Mouse (Mus musculus) embryo, embryonic 10 days (tissue): Measurements from ENCODE around the gene Map2k4.

Experiments used
- DNase-seq: peaks from one replicate; pipeline ENCODE4 v3.0.0-alpha.2; 2015; ENCODE audit warnings: low spot score

Gene Map2k4

DNA sequence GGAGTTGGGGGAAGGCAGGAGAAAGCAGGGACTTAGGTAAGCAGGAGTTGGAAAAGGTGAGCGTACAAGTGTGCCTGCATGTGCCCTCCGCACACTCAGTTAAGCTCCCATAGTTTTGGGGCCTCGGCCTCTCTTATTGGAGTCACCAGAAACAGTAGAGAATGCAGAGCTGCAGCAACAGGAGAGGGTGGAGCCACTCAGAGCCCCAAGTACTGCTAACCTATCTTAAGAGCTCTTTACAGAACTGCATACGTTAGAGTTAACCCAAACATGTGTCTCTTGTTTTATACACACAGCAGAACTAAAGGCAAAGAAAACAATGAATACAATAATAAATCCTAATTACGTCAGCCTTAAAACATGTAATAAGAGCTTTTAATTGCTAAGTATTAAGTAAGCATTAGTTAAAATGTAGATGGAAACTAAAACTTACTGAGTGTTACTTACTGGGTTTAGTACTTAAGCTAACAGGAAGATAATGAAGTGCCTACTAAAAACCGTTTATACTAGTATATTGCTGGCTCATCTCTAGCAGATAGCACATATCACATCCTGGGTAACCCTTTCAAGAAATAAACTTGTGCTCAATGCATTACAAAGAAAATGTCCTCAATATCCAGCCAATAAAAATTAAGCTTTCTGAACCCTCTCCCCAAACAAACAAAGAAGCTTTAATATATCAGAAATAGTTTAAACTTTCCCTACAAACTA is 14.0 kb downstream of the Map2k4 start:
- no peak for DNase-seq

- DNase-seq, result no peak
Measured at GRCm38 (mm10) chr11:65773535-65773934, 14.6 kb downstream of the Map2k4 start.

DNA sequence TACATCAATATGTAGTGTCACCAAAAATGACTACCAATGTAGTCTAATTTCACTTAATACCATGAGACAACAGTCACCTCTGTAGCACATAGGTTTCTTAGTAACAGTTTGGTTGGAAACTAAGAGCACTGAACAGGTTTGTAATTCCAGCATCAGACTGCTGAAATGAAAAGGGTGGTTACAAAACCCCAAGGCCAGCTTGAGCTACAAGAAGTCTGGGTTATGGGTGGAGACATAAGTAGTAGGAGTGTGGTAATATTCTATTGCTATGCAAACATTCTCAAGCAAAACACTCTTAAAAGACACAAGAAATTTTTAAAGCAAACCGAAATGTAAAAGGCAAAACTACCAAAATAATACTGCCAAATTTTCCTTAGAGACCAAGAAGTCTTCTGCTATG is 16.6 kb downstream of the Map2k4 start:
- DNase-seq, result no peak

DNA sequence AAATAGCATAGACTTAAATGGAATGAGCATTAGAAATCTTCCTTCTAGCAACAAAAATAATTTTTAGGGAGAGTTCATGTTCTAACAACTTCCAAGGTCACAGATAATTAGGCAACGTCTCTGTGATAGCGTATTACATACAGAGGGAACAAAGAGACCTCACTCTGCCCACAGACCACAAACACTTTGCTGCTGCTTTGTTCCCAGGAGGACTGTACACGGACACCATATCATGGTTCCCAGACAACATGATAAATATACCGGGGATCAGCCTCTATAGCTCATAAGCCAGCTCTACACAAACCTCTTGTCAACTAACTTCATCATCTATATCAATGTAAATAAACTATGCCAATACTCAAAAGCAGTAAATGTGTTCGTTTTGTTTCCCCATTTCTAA is 18.1 kb downstream of the Map2k4 start:
- DNase-seq, result no peak

DNA sequence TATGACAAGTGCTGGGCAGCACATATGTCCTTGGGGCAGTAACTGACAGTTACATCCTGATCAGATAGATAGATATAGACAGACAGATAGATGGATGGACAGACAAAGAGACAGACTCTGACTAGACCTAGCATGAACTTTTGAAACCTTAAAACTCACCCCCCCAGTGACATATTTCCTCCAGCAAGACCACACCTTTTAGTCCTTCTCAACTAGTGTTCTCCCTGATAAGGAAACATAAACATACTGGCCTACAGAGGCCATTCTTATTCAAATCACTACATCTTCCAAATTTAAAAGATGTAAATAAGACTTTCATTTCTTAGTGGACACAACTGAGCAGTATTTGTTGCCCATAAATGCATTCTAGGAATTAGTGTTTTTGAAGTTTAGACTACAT is 19.7 kb downstream of the Map2k4 start:
- DNase-seq, result no peak

DNA sequence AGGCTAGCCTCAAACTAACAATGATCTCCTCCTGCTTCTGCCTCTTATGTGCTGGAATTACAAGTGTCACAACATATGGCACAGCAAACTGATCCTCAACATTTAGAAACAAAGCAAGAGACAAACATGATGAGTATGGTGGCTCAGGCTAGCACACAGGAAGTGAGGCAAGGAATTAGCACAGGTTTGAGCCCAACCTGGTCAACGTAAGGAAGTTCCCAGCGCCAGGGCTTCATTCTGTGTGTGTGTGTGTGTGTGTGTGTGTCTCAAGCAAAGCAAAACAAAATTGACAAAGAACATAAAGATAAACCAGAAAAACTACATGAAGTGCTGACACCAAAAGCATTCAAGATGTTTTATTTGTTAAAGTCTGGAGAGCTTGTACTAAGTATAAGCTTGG is 27.2 kb downstream of the Map2k4 start:
- no peak for DNase-seq

DNA sequence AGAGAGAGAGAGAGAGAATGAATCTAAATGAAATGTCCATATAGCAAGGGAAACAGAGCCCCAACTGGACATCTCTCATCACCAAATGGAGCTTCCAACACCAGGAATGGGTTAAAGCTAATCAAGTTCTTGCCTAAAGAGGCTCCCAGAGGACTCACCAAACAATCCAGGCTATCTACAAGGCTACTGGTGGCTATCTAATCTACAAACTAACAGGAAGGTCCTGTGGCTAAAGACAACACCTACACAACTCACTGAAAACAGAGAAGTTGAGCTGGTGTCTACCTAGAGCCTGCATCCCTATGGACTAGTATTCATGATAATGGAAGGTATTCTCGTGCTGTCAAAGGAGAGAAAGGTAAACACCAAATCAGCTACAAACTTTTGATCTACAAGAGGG is 28.7 kb downstream of the Map2k4 start:
- DNase-seq, result no peak

- no peak for DNase-seq
Measured at GRCm38 (mm10) chr11:65754161-65754560, 33.9 kb downstream of the Map2k4 start.

DNA sequence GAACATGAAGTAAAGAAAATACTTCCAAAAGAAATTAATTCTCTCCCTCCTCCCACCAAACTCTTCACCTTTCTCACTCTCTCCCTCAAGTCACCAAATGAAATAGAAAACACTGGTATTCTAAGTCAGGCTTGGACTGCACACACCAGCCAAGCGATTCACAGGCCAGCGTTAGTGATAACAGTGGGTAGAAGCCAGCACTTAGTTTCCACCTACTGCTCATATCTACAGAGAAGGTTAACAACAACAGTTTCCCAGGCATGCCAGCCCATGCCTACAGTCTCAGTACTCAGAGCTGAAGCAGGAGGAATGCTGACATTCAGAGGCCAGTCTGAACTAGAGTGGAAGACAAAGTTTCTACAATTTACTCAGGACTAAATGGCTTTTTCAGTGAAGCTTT is 34.5 kb downstream of the Map2k4 start:
- DNase-seq, result no peak

DNA sequence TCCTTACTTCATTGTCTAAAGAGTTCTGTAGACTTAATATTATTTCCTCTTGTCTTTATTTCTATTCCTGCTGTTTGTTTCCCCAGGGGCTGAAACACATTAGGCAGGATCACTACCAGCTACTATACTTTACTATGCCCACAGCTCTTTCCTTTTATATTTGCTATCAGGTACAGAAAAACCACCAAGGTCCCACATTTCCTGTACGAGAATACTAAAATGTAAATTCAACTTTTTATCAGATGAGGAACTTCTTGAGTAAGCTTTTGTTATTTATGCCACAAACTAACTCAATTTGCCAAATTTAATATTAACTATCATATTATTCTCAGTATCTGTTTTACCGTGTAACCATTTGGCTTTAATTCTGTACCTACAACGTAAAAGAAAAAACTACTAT is 37.6 kb downstream of the Map2k4 start:
- DNase-seq, result no peak

- DNase-seq, result no peak
Measured at GRCm38 (mm10) chr11:65747433-65747832, 40.7 kb downstream of the Map2k4 start.

DNA sequence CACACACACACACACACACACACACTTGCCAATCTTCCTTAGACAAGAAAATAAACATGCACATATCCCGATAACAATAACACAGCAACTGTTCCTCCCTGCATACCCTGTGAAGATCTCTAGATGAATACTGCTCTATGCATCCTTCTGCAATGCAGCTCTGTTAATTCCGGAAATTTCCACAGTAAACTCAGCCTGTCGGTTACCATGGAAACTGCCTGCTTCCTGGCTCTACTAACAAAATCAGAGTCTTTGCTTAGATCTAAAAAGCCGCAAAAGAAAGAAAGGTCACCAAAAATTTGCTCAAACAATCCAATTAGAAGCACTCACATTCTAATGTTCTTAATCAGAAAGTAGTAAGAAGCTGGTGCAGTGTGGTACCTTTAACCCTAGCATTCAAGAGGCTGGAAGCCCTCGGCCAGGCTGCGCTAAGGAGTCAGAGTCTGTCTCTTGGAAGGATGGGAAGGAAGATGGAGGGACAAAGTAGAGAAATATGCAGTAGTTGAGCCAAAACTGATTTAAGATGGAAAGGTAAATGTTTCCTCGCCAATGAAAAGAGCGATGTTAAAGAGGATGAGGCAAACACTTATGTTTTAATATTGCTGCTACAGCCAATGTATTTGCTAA is 42.3 kb downstream of the Map2k4 start:
- DNase-seq, result no peak

- no peak for DNase-seq
Measured at GRCm38 (mm10) chr11:65743866-65744265, 44.2 kb downstream of the Map2k4 start.

GRCm38 (mm10) chr11:65740811-65741210 is 47.3 kb downstream of the Map2k4 start:
- no peak for DNase-seq

DNA sequence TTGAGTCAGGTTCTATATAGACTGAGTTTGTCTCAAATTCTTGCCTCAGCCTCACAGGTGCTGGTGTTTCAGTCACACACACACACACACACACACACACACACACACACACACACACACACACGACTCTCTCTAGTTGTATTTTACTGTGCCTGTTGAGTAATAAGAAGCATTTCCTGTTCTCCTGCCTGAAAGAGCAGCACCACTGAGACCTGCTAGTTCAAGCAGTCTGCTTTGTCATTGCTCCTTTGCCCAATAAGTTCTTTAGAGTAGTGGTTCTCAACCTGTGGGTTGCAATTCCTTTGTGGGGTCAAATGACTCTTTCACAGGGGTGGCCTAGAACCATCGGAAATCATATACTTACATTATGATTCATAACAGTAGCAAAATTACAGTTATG is 47.7 kb downstream of the Map2k4 start:
- DNase-seq, result no peak

DNA sequence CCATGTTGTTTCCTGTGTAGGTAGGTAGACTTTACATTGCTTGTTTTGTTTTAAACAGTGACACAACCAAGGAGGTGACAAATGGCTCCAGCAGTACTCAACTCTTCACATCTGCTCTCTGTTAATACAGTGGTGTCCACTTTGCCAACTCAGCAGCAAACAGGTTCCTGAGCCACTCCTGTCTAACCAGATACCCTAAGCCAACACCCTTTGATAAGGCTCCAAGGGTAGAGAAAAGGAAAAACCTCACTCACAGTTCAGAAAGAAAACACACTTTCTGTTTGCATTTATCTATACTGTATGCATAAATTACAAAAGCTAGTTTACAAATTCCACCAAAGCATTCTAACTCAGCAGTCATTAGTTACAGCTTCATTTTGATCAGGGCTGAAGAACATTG is 48.2 kb downstream of the Map2k4 start:
- no peak for DNase-seq

- DNase-seq, result no peak
Measured at GRCm38 (mm10) chr11:65734656-65735055, 53.4 kb downstream of the Map2k4 start.

DNA sequence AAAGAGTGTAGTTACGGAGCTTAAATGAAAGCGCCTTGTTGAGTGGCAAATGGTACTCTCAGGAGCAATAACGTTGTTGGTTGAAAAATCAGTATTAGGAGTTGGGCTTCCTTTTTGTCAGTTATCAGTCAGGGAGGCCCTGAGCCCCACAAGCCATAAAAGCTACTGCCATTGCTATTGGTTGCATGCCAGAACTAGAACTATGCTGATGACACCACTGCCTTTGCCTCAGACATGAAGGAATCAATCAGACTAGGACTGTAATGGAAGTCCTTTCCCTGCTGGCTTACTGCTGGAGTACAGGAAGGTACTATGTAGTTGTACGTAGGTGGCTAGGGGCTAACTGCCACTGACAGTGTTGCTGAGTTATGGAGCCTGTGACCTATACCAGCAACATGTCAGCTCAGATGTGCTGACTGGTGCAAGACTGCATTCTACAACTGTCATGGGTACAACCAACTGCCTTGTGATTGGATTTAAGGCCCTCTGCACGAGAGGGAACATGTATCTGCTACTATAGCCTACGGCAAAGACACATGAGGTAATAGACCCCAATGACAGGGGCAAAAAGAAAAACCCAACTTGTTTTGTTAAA is 58.4 kb downstream of the Map2k4 start:
- no peak for DNase-seq

DNA sequence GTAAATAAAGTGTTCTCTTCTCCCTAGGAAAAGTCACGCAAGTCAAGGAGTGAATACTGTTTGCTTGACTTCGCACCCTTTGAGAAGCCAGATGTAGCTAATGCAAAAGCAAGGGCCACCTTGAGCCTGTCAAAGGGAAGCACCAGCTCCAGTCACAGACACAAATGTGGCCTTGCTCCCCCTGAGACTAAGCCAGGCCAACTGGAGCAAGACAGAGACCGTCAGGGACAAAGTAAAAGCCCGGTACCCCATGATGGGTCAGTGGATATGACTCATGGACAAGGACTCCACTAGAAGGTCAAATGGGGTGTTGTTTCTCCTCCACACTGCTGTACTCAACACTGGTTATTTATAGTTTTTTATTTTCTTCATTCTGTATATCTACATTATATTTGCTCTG is 59.2 kb downstream of the Map2k4 start:
- no peak for DNase-seq

- no peak for DNase-seq
Measured at GRCm38 (mm10) chr11:65723715-65724114, 64.4 kb downstream of the Map2k4 start.

DNA sequence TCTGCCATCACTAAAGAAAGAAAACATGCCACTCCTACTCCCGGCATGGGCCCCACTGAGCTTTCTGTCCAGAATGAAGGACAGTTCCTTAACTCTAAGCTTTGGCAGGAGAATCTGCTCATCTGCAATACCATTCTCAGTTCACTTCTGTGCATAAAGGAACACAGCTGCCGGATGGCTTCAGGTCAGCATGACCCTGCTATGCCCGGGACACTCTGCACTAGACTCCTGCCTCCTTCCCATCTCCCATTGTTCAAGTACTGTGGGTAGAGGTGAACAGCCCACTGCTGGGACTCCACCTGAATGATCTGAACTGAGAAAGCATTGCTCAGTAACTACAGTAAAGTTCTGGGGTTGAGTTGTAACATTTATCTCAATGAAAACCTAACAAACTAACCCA is 66.5 kb downstream of the Map2k4 start:
- DNase-seq, result no peak

DNA sequence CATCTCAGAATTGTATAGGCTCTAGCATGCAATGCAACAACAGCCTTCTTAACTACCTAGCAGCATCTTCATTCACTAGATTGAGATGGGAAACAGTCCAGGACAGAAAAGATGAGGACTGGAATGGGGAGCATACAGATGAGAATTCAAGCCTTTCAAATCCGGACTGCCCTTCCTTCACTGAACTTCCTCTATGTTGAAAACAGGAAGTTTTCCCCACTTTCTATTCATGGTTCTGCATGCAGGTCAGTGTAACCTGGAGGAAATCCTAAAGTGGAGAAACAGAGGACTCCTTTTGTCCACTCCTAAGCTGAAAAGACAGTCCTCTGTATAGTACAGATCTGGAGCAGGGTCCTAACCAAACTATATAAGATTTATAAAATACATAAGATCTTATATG is 68.1 kb downstream of the Map2k4 start:
- no peak for DNase-seq

GRCm38 (mm10) chr11:65713830-65714229 is 74.3 kb downstream of the Map2k4 start:
- no peak for DNase-seq
